In genomic region chr17:53659230-53659629, GRCm38 (mm10) we compare ENCODE assay signal across 17 mouse cellular contexts. TPM values are rescaled to one million over a fixed set of nuclear protein-coding genes. Genes with fewer than 3 reads are reported as not detected.
A peak's percentile ranks its signal among the peaks of the same experiment; 100 is the strongest.
DNase-seq lines count a peak whose midpoint lies in the region; ATAC-seq and TF ChIP-seq lines count a peak whose summit lies in the region.
"Had no signal": no experiment of that assay in that cellular context is flagged by ENCODE, and none has a peak within 500 bp of the region (broad histone marks: within the 10 kb centered on the region; RNA-seq: fewer than 3 reads in every experiment).

No protein-coding gene starts in this region.

- no peak overlapping the region for H3K4me2 ChIP-seq in forebrain, embryonic 15.5 days (replicated peaks)
- no peak overlapping the region for H3K4me2 ChIP-seq in forebrain, embryonic 11.5 days (ENCODE audit: low read depth, low read length, severe bottlenecking)
- no peak overlapping the region for H3K4me2 ChIP-seq in midbrain, embryonic 16.5 days (ENCODE audit: low read length)
- no peak overlapping the region for H3K4me2 ChIP-seq in midbrain, postnatal 0 days (ENCODE audit: low read depth, low read length, poor library complexity, severe bottlenecking)
- H3K4me2 ChIP-seq: heart, embryonic 13.5 days; hindbrain, embryonic 14.5 days had no signal

- H3K4me1 ChIP-seq in forebrain, embryonic 15.5 days: peaks cover 18% of the 10 kb centered on the region
- no peaks in the 10 kb centered on the region for H3K4me1 ChIP-seq in forebrain, embryonic 11.5 days (replicated peaks; ENCODE audit: control insufficient read depth, insufficient read depth, low read length)
- peaks cover 9% of the 10 kb centered on the region for H3K4me1 ChIP-seq in midbrain, embryonic 16.5 days (ENCODE audit: control insufficient read depth, insufficient read depth, low read length)
- peaks cover 5% of the 10 kb centered on the region; the same call in 1 of the 2 replicates for H3K4me1 ChIP-seq in midbrain, embryonic 10.5 days
- no peaks in the 10 kb centered on the region for H3K4me1 ChIP-seq in midbrain, postnatal 0 days (ENCODE audit: insufficient read depth, low read length)
- H3K4me1 ChIP-seq: heart, embryonic 10.5 days had no signal

- no peak overlapping the region for H3K27ac ChIP-seq in forebrain, embryonic 15.5 days (replicated peaks)
- H3K27ac ChIP-seq in forebrain, embryonic 11.5 days (ENCODE audit: low read depth, low read length): no peak overlapping the region
- H3K27ac ChIP-seq in midbrain, embryonic 16.5 days (ENCODE audit: low read length): no peak overlapping the region
- H3K27ac ChIP-seq in midbrain, embryonic 10.5 days (replicated peaks): no peak overlapping the region
- H3K27ac ChIP-seq in midbrain, postnatal 0 days (ENCODE audit: low read depth, low read length): no peak overlapping the region
- H3K27ac ChIP-seq: forebrain, embryonic 10.5 days; heart, adult 2 months; heart, embryonic 10.5 days; heart, embryonic 13.5 days; hindbrain, embryonic 14.5 days; hindbrain, postnatal 0 days had no signal

- no peak for DNase-seq in forebrain, embryonic 11.5 days (ENCODE audit: low spot score)
- no peak for DNase-seq in midbrain, embryonic 10.5 days (ENCODE audit: low spot score)
- no peak for DNase-seq in midbrain, postnatal 0 days (ENCODE audit: low spot score)
- no peak for DNase-seq in embryo, embryonic 10 days (ENCODE audit: low spot score)
- DNase-seq: adrenal gland, adult 2 months; cerebellum, adult 11-12 months; cerebellum, adult 8-10 months; gastrocnemius, postnatal 36 days; heart, adult 2 months had no signal

- peaks cover 17% of the 10 kb centered on the region; the same call in 1 of the 2 replicates for H3K36me3 ChIP-seq in forebrain, embryonic 15.5 days
- no peaks in the 10 kb centered on the region for H3K36me3 ChIP-seq in forebrain, embryonic 11.5 days (ENCODE audit: control insufficient read depth, insufficient read depth, low read length)
- H3K36me3 ChIP-seq in midbrain, embryonic 16.5 days (ENCODE audit: control insufficient read depth, insufficient read depth, low read length): peaks cover 11% of the 10 kb centered on the region
- H3K36me3 ChIP-seq in midbrain, embryonic 10.5 days: peaks cover 24% of the 10 kb centered on the region
- H3K36me3 ChIP-seq in midbrain, postnatal 0 days (ENCODE audit: insufficient read depth, low read length): peaks cover 10% of the 10 kb centered on the region; the same call in 1 of the 2 replicates

- no peak overlapping the region for H3K4me3 ChIP-seq in forebrain, embryonic 15.5 days
- no peak overlapping the region for H3K4me3 ChIP-seq in forebrain, embryonic 11.5 days (ENCODE audit: low read depth, low read length)
- H3K4me3 ChIP-seq in midbrain, embryonic 16.5 days (ENCODE audit: low read depth, low read length): no peak overlapping the region
- no peak overlapping the region for H3K4me3 ChIP-seq in midbrain, embryonic 10.5 days
- no peak overlapping the region for H3K4me3 ChIP-seq in midbrain, postnatal 0 days (ENCODE audit: low read depth, low read length)
- H3K4me3 ChIP-seq: forebrain, embryonic 10.5 days; heart, adult 2 months; heart, embryonic 10.5 days; heart, embryonic 13.5 days had no signal

- whole genome bisulfite sequencing in forebrain, embryonic 15.5 days: 53% methylated on average over 8 of the region's 8 CpGs
- 82% methylated on average over 8 of the region's 8 CpGs for WGBS in forebrain, embryonic 11.5 days
- 61% methylated on average over 8 of the region's 8 CpGs for WGBS in midbrain, embryonic 16.5 days
- WGBS in midbrain, embryonic 10.5 days: 85% methylated on average over 8 of the region's 8 CpGs
- whole genome bisulfite sequencing in midbrain, postnatal 0 days: 42% methylated on average over 8 of the region's 8 CpGs

- no peak for TF ChIP-seq CTCF in midbrain, postnatal 0 days (IDR thresholded peaks at IDR 0.05)

- no peaks in the 10 kb centered on the region for H3K27me3 ChIP-seq in forebrain, embryonic 15.5 days
- no peaks in the 10 kb centered on the region for H3K27me3 ChIP-seq in forebrain, embryonic 11.5 days (ENCODE audit: control insufficient read depth, insufficient read depth, low read length)
- no peaks in the 10 kb centered on the region for H3K27me3 ChIP-seq in midbrain, embryonic 16.5 days (ENCODE audit: control insufficient read depth, insufficient read depth, low read depth, low read length)
- no peaks in the 10 kb centered on the region for H3K27me3 ChIP-seq in midbrain, embryonic 10.5 days (ENCODE audit: low read depth, poor library complexity, severe bottlenecking)
- H3K27me3 ChIP-seq in midbrain, postnatal 0 days (ENCODE audit: insufficient read depth, low read length): no peaks in the 10 kb centered on the region
- H3K27me3 ChIP-seq: heart, embryonic 13.5 days had no signal

- 0 out of 2 replicates have a peak, but pooled peaks have one; percentile 21 for ATAC-seq in forebrain, embryonic 15.5 days (replicated peaks)
- ATAC-seq in forebrain, embryonic 11.5 days (replicated peaks; ENCODE audit: low FRiP score): no peak; the same call in 1 of the 2 replicates
- peak; percentile 61 for ATAC-seq in midbrain, embryonic 16.5 days
- peak; percentile 50; the same call in 1 of the 2 replicates for ATAC-seq in midbrain, postnatal 0 days (ENCODE audit: low FRiP score)

- no peaks in the 10 kb centered on the region for H3K9me3 ChIP-seq in forebrain, embryonic 15.5 days
- no peaks in the 10 kb centered on the region for H3K9me3 ChIP-seq in forebrain, embryonic 11.5 days (ENCODE audit: control insufficient read depth, low read length)
- H3K9me3 ChIP-seq in midbrain, embryonic 16.5 days (replicated peaks; ENCODE audit: control insufficient read depth, low read length, poor library complexity, severe bottlenecking): no peaks in the 10 kb centered on the region
- H3K9me3 ChIP-seq in midbrain, embryonic 10.5 days (replicated peaks): no peaks in the 10 kb centered on the region
- H3K9me3 ChIP-seq in midbrain, postnatal 0 days (ENCODE audit: low read length): no peaks in the 10 kb centered on the region
- H3K9me3 ChIP-seq: forebrain, embryonic 10.5 days; heart, embryonic 10.5 days; heart, embryonic 13.5 days had no signal

- no peak overlapping the region for H3K9ac ChIP-seq in forebrain, embryonic 15.5 days (replicated peaks)
- H3K9ac ChIP-seq in forebrain, embryonic 11.5 days (ENCODE audit: low read length): no peak overlapping the region
- no peak overlapping the region for H3K9ac ChIP-seq in midbrain, embryonic 16.5 days (ENCODE audit: low read depth, low read length)
- H3K9ac ChIP-seq in midbrain, postnatal 0 days (replicated peaks; ENCODE audit: low read length, poor library complexity, severe bottlenecking): no peak overlapping the region
- H3K9ac ChIP-seq: heart, embryonic 13.5 days; hindbrain, embryonic 14.5 days had no signal

RNA-seq across cellular contexts. Expression of gene Sgo1, which starts 29.9 kb away (rescaled TPM):
- 18.0 and 21.9 TPM in 2 replicates for polyA plus RNA-seq in forebrain, embryonic 15.5 days (2015; fragmentation: Nextera tagmentation; extraction: Ambion mirVana)
- 51.3 and 58.5 TPM in 2 replicates for polyA plus RNA-seq in forebrain, embryonic 11.5 days (2014; fragmentation: Nextera tagmentation; extraction: Ambion mirVana)
- 2.5 and 4.3 TPM in 2 replicates for polyA plus RNA-seq in midbrain, embryonic 16.5 days (2015; fragmentation: Nextera tagmentation; extraction: Ambion mirVana)
- polyA plus RNA-seq in midbrain, embryonic 10.5 days (2016; fragmentation: Nextera tagmentation; extraction: Ambion mirVana): 45.7 and 49.5 TPM in 2 replicates
- total RNA-seq in midbrain, postnatal 0 days (2014; rRNA removed): 1.4 and 2.2 TPM in 2 replicates
- polyA plus RNA-seq in midbrain, postnatal 0 days (2015; fragmentation: Nextera tagmentation; extraction: Ambion mirVana): 2.2 and 3.5 TPM in 2 replicates
- total RNA-seq: gastrocnemius, adult 18-20 months had no signal
- polyA plus RNA-seq: adrenal gland, adult 2 months had no signal
